Mouse (Mus musculus): Measurements from ENCODE around the gene Cdca5.
"Not testable (repeated sequence)": the region's sequence is repeated elsewhere in the genome, so short reads cannot be mapped to it uniquely, and the experiment has no call there.

Gene Cdca5

GRCm38 (mm10) chr19:6105586-6105985, 20.8 kb downstream of the Cdca5 start, which contains the start of gene Naaladl1:
Gene Naaladl1 (plus strand): TSS chr19:6105782.
- DNase-seq, result no peak

GRCm38 (mm10) chr19:6113116-6113515, 28.3 kb downstream of the Cdca5 start:
- no peak for DNase-seq

- no peak for DNase-seq
Measured at GRCm38 (mm10) chr19:6116113-6116850, 31.5 kb downstream of the Cdca5 start.

DNA sequence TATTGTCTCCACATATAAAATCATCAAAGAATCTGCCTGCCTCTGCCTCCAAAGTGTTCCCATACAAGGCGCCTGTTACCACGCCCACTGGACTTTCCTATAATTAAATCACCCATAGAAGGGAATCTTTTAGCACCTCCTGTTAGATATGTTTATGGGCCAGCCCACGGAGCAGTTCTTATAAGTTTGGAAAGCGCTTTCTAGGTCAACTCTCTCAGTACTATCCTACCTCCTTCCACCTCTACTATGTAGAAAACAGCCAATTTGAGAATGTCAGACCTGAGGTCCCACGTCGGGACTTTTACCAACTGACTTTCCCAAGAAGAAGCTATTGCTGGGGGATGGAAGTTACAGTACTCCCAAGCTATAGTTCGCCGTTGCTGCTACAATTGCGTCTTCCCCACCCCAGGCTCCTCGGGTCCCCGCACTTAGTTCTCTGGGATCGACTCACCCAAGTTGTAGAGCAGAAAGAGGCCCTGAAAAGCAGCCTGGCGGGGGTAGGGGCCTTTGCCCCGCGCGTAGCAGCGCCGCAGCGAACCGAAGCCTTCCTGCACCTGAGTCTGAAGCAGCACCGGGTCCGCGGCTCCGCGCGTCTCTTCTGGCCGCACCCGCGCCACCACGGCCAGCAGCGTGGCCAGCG, 32.7 kb downstream of the Cdca5 start:
- DNase-seq, result no peak

GRCm38 (mm10) chr19:6117986-6118676, 33.3 kb downstream of the Cdca5 start, which contains the start of gene Sac3d1:
Gene Sac3d1 (minus strand): TSS chr19:6118650.
- peak; percentile 96 for DNase-seq

- DNase-seq, result peak; percentile 26
Measured at GRCm38 (mm10) chr19:6118677-6119185, 33.9 kb downstream of the Cdca5 start.

- no peak for DNase-seq
Measured at GRCm38 (mm10) chr19:6121761-6122160, 37.0 kb downstream of the Cdca5 start.

DNA sequence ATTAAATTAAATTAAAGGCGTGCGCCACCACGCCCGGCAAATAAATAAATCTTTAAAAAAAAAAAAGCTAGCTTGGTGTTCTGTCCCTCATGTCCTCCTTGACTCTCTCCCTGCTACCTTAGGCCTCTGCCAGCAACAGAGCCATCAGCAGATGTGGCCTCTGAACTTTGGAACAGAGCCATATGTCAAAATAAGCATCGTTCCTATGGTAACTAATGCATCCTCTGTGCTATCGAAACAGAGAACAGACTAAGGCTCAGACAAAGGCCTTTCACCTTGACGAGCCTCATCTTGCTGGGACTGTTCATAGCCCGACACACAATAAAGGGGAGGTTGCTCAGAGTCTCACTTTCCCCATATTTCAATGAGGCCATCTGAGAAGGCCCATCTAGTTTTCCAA, 38.5 kb downstream of the Cdca5 start:
- peak; percentile 43 for DNase-seq

GRCm38 (mm10) chr19:6124898-6125297, 40.1 kb downstream of the Cdca5 start:
- no peak for DNase-seq

DNA sequence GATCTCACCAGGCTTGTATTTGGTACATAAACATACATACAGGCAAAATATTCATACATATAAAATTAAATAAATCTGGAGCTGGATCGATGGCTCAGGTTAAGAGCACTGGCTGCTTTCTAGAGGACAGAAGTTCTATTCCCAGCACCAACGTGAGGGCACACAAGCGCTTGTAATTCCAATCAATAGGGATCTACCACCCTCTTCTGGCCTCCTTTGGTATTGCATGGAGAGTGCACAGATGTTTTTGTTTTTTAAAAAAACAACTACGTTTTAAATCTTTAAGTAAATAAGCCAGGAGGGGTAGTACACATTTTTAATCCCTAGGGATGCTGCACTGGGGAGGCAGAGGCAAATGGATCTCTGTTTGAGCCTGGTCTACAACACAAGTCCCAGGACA, 41.5 kb downstream of the Cdca5 start:
- peak; percentile 75 for DNase-seq

DNA sequence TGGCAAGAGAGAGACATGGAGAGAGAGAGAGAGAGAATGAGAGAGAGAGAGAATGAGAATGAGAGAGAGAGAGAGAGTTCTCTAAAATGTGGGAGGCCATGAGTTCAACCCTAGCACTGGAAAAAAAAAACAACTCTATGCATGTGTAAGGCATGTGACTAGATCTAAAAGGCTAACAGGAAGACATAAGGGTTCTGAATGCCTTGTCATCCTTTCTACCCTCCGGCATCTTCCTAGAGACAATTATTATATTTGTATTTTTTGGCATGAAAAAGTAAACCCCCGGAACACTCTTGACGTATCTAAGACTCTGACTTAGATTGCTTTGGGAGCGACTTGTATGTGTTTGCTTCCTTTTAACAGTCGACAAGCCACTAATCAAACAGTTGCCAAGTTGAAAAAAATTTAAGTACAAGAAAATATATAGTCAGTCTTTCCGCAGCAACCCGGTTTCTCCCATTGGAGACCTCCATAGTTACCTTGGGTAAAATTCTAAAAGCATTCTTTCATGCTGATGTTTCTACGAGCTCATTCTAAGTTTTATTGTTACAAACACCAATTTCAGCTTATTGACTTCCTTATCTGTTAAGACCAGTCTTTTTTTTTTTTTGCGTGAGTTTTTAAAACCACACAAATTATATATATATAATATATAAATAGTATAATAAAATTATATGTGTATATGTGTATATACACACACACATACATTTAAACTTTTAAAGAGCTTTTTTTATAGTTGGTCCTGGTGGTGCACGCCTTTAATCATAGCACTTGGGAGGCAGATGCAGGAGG, 42.2 kb downstream of the Cdca5 start:
- no peak for DNase-seq

- DNase-seq, result peak; percentile 99
Measured at GRCm38 (mm10) chr19:6127760-6128341, 43.1 kb downstream of the Cdca5 start, which contains the start of gene Snx15. Gene Snx15 (minus strand): TSS chr19:6128304.

GRCm38 (mm10) chr19:6130414-6131128, 45.8 kb downstream of the Cdca5 start:
- DNase-seq, result not testable (repeated sequence)

DNA sequence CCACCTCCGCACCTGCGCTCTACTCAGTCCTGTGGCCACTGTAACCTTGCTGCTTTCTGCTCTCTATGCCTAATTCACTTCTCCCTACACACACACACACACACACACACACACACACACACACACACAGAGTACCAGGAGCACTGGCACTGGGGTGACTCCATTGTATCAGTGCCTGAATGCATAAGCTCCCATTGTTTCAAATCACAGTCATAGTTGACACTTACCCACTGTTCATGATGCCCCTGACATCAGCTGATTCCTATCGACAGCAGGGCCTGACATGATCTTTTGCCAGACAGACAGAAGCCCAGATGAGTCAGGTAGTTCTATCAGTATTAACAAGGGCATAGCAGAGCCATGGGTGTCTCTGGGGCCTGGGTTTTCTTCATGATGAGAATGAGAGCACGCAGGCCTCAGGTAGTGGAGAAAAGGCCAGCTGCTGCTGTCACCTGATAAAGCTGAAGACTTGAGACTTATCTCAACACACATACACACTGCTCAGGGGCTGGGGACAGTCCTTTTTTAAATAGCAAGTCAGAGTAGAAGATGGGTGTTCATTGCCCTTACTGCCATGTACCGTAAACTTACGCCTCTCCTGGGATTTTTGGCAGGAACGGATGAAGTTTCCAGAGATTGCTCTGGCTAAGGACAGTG, 47.5 kb downstream of the Cdca5 start:
- no peak for DNase-seq

DNA sequence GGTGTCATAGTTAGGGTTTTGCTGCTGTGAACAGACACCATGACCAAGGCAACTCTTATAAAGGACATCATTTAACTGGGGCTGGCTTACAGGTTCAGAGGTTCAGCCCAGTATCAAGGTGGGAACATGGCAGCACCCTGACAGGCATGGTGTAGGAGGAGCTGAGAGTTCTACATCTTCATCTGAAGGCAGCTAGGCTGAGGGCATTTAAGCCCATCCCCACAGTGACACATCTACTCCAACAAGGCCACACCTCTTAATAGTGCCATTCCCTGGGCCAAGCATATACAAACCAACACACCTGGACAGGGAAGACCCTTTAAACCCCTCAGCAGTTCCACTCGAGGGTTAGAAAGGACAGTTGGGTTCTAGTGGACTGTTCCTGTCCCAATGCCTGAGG, 48.4 kb downstream of the Cdca5 start:
- not testable (repeated sequence) for DNase-seq

DNA sequence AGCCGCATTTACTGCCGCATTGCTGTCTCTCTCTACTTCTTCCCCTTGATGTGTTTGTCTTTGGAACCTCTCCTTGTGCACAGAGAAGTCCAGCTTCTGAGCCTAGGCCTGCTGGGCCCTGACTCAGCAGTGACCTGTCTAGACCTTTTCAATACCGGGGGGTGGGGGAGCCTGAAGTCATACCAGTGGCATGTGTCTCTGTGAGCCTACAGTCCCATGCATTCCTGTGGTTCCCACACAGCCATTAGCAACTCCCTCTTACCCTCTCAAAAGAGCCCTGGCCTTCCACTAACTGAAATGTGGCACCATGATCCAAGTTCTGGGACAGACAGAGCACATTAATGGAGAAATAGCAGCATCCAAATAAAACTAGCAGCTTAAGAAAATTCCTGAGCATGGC, 51.6 kb downstream of the Cdca5 start:
- DNase-seq, result no peak

GRCm38 (mm10) chr19:6139701-6140100, 54.9 kb downstream of the Cdca5 start:
- DNase-seq, result no peak

- no peak for DNase-seq
Measured at GRCm38 (mm10) chr19:6140374-6140677, 55.5 kb downstream of the Cdca5 start.

- peak; percentile 95 for DNase-seq
Measured at GRCm38 (mm10) chr19:6140678-6141393, 56.1 kb downstream of the Cdca5 start, which contains the start of gene Batf2. Gene Batf2 (plus strand): TSS chr19:6140983.

- DNase-seq, result peak; percentile 93
Measured at GRCm38 (mm10) chr19:6141394-6141749, 56.6 kb downstream of the Cdca5 start, which contains the start of gene Arl2. Gene Arl2 (minus strand): TSS chr19:6141548.

Measured in lung, postnatal 10 days (tissue).